Mouse (Mus musculus) hindbrain, embryonic 11.5 days (tissue): ENCODE data around the gene C1qtnf2. TPM values are rescaled to one million over a fixed set of nuclear protein-coding genes. Genes with fewer than 3 reads are reported as not detected.
A peak's percentile ranks its signal among the peaks of the same experiment; 100 is the strongest.

ENCODE experiments used
- ATAC-seq: fragments of 200-750 bp; cut with Nextera tagmentation; 2 replicates; pipeline ENCODE4 v1.8.0; 2017; ENCODE audit warnings: mild to moderate bottlenecking, moderate TSS enrichment, moderate library complexity; ENCODE audit not compliant: low FRiP score
- DNase-seq: peaks from one replicate; pipeline ENCODE4 v3.0.0-alpha.2; 2015; ENCODE audit warnings: low spot score
- H3K27ac ChIP-seq: fragments of 300-500 bp; sonication (generic); 2 replicates; pipeline ENCODE4 v1.5.1; 2014; ENCODE audit warnings: mild to moderate bottlenecking, low read depth, low read length
- H3K27me3 ChIP-seq: fragments of 300-500 bp; sonication (generic); 2 replicates; pipeline ENCODE4 v1.6.1; 2014; ENCODE audit warnings: mild to moderate bottlenecking, low read length, moderate library complexity, mixed read lengths; ENCODE audit not compliant: control insufficient read depth, insufficient read depth
- H3K36me3 ChIP-seq: fragments of 300-500 bp; sonication (generic); 2 replicates; pipeline ENCODE4 v1.6.1; 2014; ENCODE audit warnings: mild to moderate bottlenecking, low read length, moderate library complexity, mixed read lengths; ENCODE audit not compliant: control insufficient read depth, insufficient read depth
- H3K4me1 ChIP-seq: fragments of 300-500 bp; sonication (generic); replicated peaks from 2 replicates; pipeline ENCODE4 v1.6.1; 2014; ENCODE audit warnings: low read length, mixed read lengths; ENCODE audit not compliant: control insufficient read depth, insufficient read depth
- H3K4me2 ChIP-seq: fragments of 300-500 bp; sonication (generic); replicated peaks from 2 replicates; pipeline ENCODE4 v1.6.1; 2014; ENCODE audit warnings: mild to moderate bottlenecking, low read depth, low read length
- H3K4me3 ChIP-seq: fragments of 300-500 bp; sonication (generic); 2 replicates; pipeline ENCODE4 v1.5.1; 2014; ENCODE audit warnings: low read depth, low read length
- H3K9ac ChIP-seq: fragments of 300-500 bp; sonication (generic); 2 replicates; pipeline ENCODE4 v1.6.1; 2014; ENCODE audit warnings: low read depth, low read length
- H3K9me3 ChIP-seq: fragments of 300-500 bp; sonication (generic); 2 replicates; pipeline ENCODE4 v1.6.1; 2016; ENCODE audit warnings: low read length; ENCODE audit not compliant: control insufficient read depth
- WGBS: fragments of 180-500 bp; shearing (Covaris S2); extraction: QIAGEN DNeasy Blood & Tissue Kit; methylation state at CpG from one replicate; pipeline ENCODE4 v1.1.7; 2014; 5-methylcytosine and 5-hydroxymethylcytosine counted together
- polyA plus RNA-seq: library from polyadenylated mRNA; unstranded; fragments of >200 nt; fragmentation: Nextera tagmentation; extraction: Ambion mirVana; gene quantifications from 2 replicates; pipeline ENCODE4 v1.2.1, GENCODE M21; 2014

The C1qtnf2 gene
- polyA plus RNA-seq, 1 experiment from 2014 or later: 3.3 TPM

DNA sequence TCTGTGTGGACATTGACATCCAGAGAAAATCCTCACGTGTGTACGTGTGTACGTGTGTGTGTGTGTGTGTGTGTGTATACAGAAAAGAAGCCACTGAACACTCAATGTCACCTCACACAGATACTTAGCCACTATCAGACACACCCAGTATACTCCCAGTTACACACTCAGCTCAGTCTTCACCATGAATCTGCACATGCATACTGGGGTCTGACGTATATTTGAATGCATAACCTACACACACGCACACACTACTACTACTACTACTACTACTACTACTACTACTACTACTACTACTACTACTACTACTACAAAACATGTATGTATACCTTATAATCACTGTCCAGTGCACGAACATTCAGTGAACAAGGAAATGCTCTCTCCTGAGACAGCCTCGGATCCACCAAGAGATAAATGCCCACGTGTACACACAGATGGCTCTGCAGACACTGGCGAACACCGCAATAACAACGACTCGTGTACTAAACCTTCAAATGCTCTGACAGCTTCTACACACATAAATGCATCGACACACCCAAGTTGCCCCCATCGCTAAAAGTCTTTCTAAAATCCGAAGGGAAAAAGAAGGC is 346 bp upstream of the C1qtnf2 start:
- H3K27ac ChIP-seq: no peak overlapping the region
- whole genome bisulfite sequencing: 61% methylated on average over 15 of the region's 15 CpGs
- no peak for DNase-seq

DNA sequence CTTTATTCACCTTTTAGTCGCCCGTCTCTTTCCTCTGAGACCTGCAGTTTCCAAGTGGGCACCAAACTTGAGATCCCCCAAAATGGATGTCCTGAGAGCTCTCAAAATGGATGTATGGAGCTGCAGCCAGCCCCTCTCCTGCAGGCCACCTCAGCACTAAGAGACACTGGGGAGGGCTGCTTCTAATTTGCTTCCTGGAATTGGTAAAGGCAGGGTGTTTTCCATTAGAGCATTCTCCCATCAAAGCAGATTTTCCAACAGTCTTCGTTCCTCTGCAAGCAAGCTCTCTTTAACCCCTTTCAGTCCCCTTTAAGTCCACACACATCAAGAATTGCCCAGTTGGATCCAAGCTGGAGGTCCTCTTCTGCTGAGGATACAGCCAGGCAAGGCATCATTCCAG is 5.3 kb downstream of the C1qtnf2 start:
- no peaks in the 10 kb centered on the region for H3K36me3 ChIP-seq
- no peak overlapping the region for H3K4me2 ChIP-seq
- 94% methylated on average over 3 of the region's 3 CpGs for WGBS
- no peaks in the 10 kb centered on the region; the same call in 1 of the 2 replicates for H3K4me1 ChIP-seq
- H3K27me3 ChIP-seq: no peaks in the 10 kb centered on the region
- no peak overlapping the region for H3K9ac ChIP-seq
- no peak overlapping the region for H3K27ac ChIP-seq
- H3K4me3 ChIP-seq: no peak overlapping the region
- no peaks in the 10 kb centered on the region for H3K9me3 ChIP-seq
- ATAC-seq: no peak
- DNase-seq: no peak

More for the DNA sequence above, 346 bp upstream of the C1qtnf2 start:
- Histone ChIP-seq H3K9ac (0 out of 2 replicates have a peak overlapping the region, but pooled peaks have one; percentile 1), H3K4me1 (no peaks in the 10 kb centered on the region; the same call in 1 of the 2 replicates), H3K4me2 (peak overlapping the region; percentile 37), H3K9me3 (no peaks in the 10 kb centered on the region), H3K36me3 (no peaks in the 10 kb centered on the region), H3K27me3 (no peaks in the 10 kb centered on the region), H3K4me3 (peak overlapping the region; percentile 19; the same call in 1 of the 2 replicates)
- peak; percentile 38; the same call in 1 of the 2 replicates for ATAC-seq

DNA sequence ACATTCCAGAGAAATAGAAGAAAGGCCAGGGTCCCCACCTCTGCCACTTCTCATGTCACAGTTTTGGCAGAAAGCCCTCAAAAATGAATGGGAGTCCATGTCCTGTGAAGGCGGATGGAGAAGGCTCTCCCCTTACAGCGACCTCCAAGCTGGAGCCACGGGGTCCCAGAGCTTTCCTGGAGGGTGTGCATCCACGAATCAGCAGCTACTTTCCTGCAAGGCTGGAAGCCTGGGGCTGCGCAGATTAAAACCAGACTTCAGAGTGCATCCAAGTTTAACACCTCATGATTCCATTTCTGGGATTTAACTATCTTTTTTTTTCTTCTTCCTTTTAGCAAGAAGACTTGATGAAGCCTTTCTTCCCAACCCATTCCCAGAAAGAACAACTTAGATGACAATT is 6.5 kb downstream of the C1qtnf2 start:
- DNase-seq (no peak), ATAC-seq (no peak)
- no peaks in the 10 kb centered on the region for H3K27me3 ChIP-seq
- no peak overlapping the region for H3K9ac ChIP-seq
- H3K27ac ChIP-seq: no peak overlapping the region
- H3K36me3 ChIP-seq: no peaks in the 10 kb centered on the region
- no peak overlapping the region for H3K4me3 ChIP-seq
- WGBS: 61% methylated on average over 5 of the region's 5 CpGs
- no peaks in the 10 kb centered on the region for H3K9me3 ChIP-seq
- H3K4me2 ChIP-seq: no peak overlapping the region
- no peaks in the 10 kb centered on the region for H3K4me1 ChIP-seq

DNA sequence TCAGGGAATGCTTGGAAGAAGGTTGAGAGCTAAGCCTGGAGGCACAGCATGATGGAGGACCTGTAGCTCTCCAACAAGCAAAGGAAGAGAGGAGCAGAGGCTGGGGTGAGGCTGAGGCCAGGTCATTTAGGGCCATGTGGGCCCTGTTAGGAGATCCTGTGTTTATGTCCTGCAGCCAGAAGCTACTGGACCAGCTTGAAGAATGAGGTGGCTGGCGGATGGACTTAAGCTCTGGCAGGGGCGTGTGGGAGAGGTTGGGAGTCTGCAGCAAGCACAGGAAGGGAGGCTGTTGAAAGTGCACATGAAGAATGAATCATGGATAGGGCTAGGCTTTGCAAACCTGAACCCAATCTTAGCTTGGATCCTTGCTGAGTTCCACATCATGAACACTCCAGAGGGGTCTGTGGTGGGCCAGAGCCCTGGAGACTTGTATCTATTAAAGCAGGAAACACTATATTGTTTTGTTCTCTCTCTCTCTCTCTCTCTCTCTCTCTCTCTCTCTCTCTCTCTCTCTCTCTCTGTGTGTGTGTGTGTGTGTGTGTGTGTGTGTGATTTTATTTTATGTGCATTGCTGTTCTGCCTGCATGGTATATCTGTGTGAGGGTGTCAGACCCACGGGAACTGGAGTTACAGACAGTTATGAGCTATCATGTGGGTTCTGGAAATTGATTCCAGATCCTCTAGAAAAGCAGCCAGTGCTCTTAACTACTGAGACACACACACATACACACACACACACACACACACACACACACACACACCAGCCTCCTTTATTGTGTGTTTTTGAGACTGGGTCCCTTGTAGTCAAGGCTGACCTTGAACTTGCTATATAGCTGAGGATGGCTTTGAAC is 7.8 kb downstream of the C1qtnf2 start:
- WGBS: 57% methylated on average over 3 of the region's 3 CpGs
- Histone ChIP-seq H3K4me1 (no peaks in the 10 kb centered on the region), H3K27me3 (no peaks in the 10 kb centered on the region), H3K4me2 (no peak overlapping the region), H3K36me3 (no peaks in the 10 kb centered on the region), H3K27ac (no peak overlapping the region), H3K4me3 (no peak overlapping the region), H3K9ac (no peak overlapping the region), H3K9me3 (no peaks in the 10 kb centered on the region)
- ATAC-seq (no peak), DNase-seq (no peak)

DNA sequence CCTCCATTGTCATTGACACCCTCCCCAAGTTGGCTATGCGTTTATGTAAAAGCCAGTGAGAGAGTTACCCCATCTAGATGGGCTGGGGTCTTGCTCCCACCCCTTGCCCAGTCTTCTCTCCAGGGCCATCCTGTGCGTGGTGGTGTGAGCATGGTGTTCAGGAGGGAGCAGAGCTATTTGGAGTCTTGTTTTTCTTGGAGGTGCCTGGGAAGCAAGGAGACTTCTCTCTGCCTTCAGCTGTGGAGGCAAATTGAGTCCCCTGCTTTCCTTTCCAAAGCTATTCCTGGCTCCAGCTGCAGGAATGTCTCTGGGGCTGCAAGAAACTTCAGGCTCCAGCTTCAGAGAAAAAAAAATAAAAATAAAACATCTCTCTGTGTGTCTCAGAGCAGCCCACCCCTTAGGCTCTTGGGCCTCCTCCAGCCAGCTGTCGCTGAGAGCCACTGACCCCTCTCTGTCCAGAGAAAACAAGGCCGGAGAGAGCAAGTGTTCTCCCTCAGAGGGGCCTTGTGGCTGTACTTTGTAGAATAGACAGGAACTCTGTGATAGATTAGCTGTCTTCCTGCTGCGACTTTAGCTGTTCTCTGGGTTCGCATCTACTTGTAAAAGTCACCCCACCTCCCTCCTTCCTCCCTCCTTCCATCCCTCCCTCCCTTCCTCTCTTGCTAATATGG is 9.2 kb downstream of the C1qtnf2 start:
- no peaks in the 10 kb centered on the region for H3K9me3 ChIP-seq
- no peak overlapping the region for H3K4me2 ChIP-seq
- no peaks in the 10 kb centered on the region for H3K36me3 ChIP-seq
- no peak overlapping the region for H3K27ac ChIP-seq
- H3K4me3 ChIP-seq: no peak overlapping the region
- H3K4me1 ChIP-seq: no peaks in the 10 kb centered on the region
- H3K27me3 ChIP-seq: no peaks in the 10 kb centered on the region
- no peak overlapping the region for H3K9ac ChIP-seq
- ATAC-seq: no peak
- no peak for DNase-seq
- WGBS: 40% methylated on average over 6 of the region's 6 CpGs

DNA sequence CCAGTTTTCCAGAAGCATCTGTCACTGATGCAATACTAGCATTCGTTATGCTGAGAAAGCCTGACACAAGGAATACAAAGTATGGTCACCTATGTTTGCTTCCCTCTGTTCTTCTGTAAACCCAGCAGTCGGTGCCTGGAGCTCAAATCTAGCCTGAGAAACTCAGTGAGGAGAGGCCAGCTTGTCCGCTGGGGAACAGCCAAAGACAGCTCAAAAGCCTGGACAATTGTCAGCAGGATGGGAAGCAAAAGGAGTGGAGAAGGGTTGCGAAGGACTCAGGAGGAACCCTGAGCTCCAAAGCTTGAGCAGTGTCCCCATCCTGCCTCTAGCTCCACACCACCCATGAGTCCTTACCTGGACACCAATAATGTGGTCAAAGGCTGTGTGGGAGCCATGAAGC is 10.0 kb downstream of the C1qtnf2 start:
- ATAC-seq: no peak
- no peak overlapping the region; the same call in 1 of the 2 replicates for H3K4me2 ChIP-seq
- H3K36me3 ChIP-seq: no peaks in the 10 kb centered on the region
- no peak for DNase-seq
- no peak overlapping the region for H3K27ac ChIP-seq
- H3K9me3 ChIP-seq: no peaks in the 10 kb centered on the region
- no peak overlapping the region for H3K4me3 ChIP-seq
- no peaks in the 10 kb centered on the region for H3K4me1 ChIP-seq
- WGBS: 87% methylated on average over 4 of the region's 4 CpGs
- no peak overlapping the region for H3K9ac ChIP-seq
- H3K27me3 ChIP-seq: no peaks in the 10 kb centered on the region

DNA sequence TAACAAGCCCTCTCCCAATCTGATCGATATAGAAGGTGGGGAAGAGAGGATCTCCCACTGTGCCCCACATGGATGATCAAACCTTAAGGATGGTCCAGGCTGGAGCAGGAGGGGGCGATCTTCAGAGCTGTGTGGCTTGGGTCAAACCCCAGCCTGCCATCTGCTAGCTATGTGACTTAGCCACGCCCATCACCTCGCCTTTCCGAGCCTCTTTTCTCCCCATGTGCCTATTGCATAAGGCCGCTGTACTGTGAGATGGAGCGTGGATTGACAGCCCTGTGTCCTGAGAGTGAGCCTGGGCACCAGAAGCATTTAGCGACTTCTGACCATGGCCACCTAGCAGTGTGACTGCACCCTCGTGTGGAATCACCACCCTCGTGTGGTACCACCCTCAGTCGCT is 10.6 kb downstream of the C1qtnf2 start:
- Histone ChIP-seq H3K9me3 (no peaks in the 10 kb centered on the region), H3K4me2 (no peak overlapping the region; the same call in 1 of the 2 replicates), H3K9ac (0 out of 2 replicates have a peak overlapping the region, but pooled peaks have one; percentile 4), H3K36me3 (no peaks in the 10 kb centered on the region), H3K4me3 (no peak overlapping the region), H3K4me1 (no peaks in the 10 kb centered on the region), H3K27me3 (no peaks in the 10 kb centered on the region), H3K27ac (no peak overlapping the region)
- ATAC-seq (peak; percentile 84; the same call in 1 of the 2 replicates), DNase-seq (peak; percentile 37)
- WGBS: 45% methylated on average over 11 of the region's 11 CpGs

DNA sequence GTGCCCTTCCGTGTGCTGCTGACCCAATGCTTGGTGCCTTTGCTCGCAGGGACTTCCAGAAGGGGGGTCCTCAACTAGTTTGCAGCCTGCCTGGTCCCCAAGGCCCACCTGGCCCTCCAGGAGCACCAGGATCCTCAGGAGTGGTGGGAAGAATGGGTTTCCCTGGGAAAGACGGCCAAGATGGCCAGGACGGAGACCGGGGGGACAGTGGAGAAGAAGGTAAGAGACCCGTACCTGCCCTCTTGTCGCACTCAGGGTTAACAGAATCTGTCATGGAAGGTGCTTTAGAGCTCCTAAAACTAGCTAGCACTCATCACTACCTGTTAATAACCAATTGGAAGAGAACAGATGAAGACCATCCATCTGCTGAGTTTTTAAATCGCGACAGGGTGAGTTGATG is 11.8 kb downstream of the C1qtnf2 start:
- H3K4me2 ChIP-seq: no peak overlapping the region
- WGBS: 90% methylated on average over 9 of the region's 9 CpGs
- H3K4me3 ChIP-seq: no peak overlapping the region
- no peaks in the 10 kb centered on the region for H3K4me1 ChIP-seq
- no peak overlapping the region for H3K9ac ChIP-seq
- no peak for ATAC-seq
- H3K27me3 ChIP-seq: no peaks in the 10 kb centered on the region
- H3K9me3 ChIP-seq: no peaks in the 10 kb centered on the region
- no peak overlapping the region for H3K27ac ChIP-seq
- no peak for DNase-seq
- H3K36me3 ChIP-seq: no peaks in the 10 kb centered on the region
